In genomic region chr1:60778465-60779115, GRCm38 (mm10) we compare ENCODE assay signal across 11 mouse cellular contexts.
DNase-seq lines count a peak whose midpoint lies in the region; ATAC-seq lines count a peak whose summit lies in the region.
"Had no signal": no experiment of that assay in that cellular context is flagged by ENCODE, and none has a peak within 500 bp of the region (broad histone marks: within the 10 kb centered on the region; RNA-seq: fewer than 3 reads in every experiment).

No protein-coding gene starts in this region.

- 41% methylated on average over 8 of the region's 8 CpGs for WGBS in kidney, embryonic 16.5 days
- 61% methylated on average over 8 of the region's 8 CpGs for WGBS in neural tube, embryonic 15.5 days

- no peak overlapping the region for H3K9ac ChIP-seq in kidney, embryonic 16.5 days (replicated peaks; ENCODE audit: low read length)
- H3K9ac ChIP-seq in neural tube, embryonic 15.5 days (replicated peaks), result no peak overlapping the region

- no peaks in the 10 kb centered on the region; the same call in 1 of the 2 replicates for H3K4me1 ChIP-seq in kidney, embryonic 16.5 days (ENCODE audit: insufficient read depth, low read length)
- H3K4me1 ChIP-seq in neural tube, embryonic 15.5 days, result 0 out of 2 replicates have a peak, but pooled peaks cover 5% of the 10 kb centered on the region
- H3K4me1 ChIP-seq: megakaryocyte, embryonic 14.5 days had no signal

- intact Hi-C loops in heart, postnatal 36 days (cut with DNase I), result loop anchor here (2.0 kb wide), 1 partner anchor 14 kb away; no protein-coding TSS in a partner anchor
- intact Hi-C loops in left cerebral cortex, postnatal 36 days (cut with DNase I), result no loop called here

- DNase-seq in kidney, adult 18-20 months, result no peak
- DNase-seq in gastrocnemius, adult 8-10 months (ENCODE audit: low spot score in 2 of 2), result peak; percentile 24 to 44
- peak; percentile 20 to 52 for DNase-seq in heart, postnatal 36 days
- peak; percentile 36 for DNase-seq in lung, postnatal 36 days
- no peak for DNase-seq in left cerebral cortex, postnatal 36 days (ENCODE audit: low spot score in 2 of 2)
- DNase-seq in frontal cortex, postnatal 10 days (ENCODE audit: low spot score in 2 of 2), result no peak
- DNase-seq: layer of hippocampus, adult 9-11 months had no signal

- no peaks in the 10 kb centered on the region for H3K9me3 ChIP-seq in kidney, embryonic 16.5 days (ENCODE audit: low read length)
- no peaks in the 10 kb centered on the region for H3K9me3 ChIP-seq in neural tube, embryonic 15.5 days (replicated peaks)

- no peaks in the 10 kb centered on the region for H3K27me3 ChIP-seq in kidney, embryonic 16.5 days (ENCODE audit: insufficient read depth, low read length)
- no peaks in the 10 kb centered on the region for H3K27me3 ChIP-seq in neural tube, embryonic 15.5 days (replicated peaks)
- H3K27me3 ChIP-seq: megakaryocyte, embryonic 14.5 days had no signal

- ATAC-seq in kidney, embryonic 16.5 days (ENCODE audit: low FRiP score, low TSS enrichment), result peak; percentile 67; the same call in 1 of the 2 replicates
- no peak for ATAC-seq in neural tube, embryonic 15.5 days (ENCODE audit: low FRiP score)

- no peak overlapping the region for H3K4me3 ChIP-seq in kidney, embryonic 16.5 days (ENCODE audit: low read length)
- H3K4me3 ChIP-seq in neural tube, embryonic 15.5 days (replicated peaks), result no peak overlapping the region
- H3K4me3 ChIP-seq: erythroblast, embryonic 14.5 days; megakaryocyte, embryonic 14.5 days had no signal

- H3K27ac ChIP-seq in kidney, embryonic 16.5 days (ENCODE audit: low read length), result peak overlapping the region; percentile 11; the same call in 1 of the 2 replicates
- no peak overlapping the region for H3K27ac ChIP-seq in neural tube, embryonic 15.5 days (replicated peaks)

- H3K36me3 ChIP-seq in kidney, embryonic 16.5 days (ENCODE audit: insufficient read depth, low read length), result no peaks in the 10 kb centered on the region
- H3K36me3 ChIP-seq in neural tube, embryonic 15.5 days, result no peaks in the 10 kb centered on the region

- no peak overlapping the region for H3K4me2 ChIP-seq in kidney, embryonic 16.5 days (replicated peaks; ENCODE audit: low read depth, low read length)
- no peak overlapping the region for H3K4me2 ChIP-seq in neural tube, embryonic 15.5 days

Comparison
In these comparisons a context has a peak if more than half of its experiments do, and no peak if none do; other contexts are left out.
1. DNase-seq: peak in gastrocnemius, adult 8-10 months (2 of 2), heart, postnatal 36 days (2 of 2) and lung, postnatal 36 days (single experiment); none in kidney, adult 18-20 months (single experiment), left cerebral cortex, postnatal 36 days (0 of 2) and frontal cortex, postnatal 10 days (0 of 2).